Mouse (Mus musculus): ENCODE data around the gene Ttk. TPM values are rescaled to one million over a fixed set of nuclear protein-coding genes. Genes with fewer than 3 reads are reported as not detected.

Gene Ttk
- polyA plus RNA-seq, 1 experiment from 2014 or later = 20.9 TPM

Other genes starting within 250 kb of the Ttk start
- gene Elovl4, start 28.4 kb upstream of the Ttk start, polyA plus RNA-seq (2015; fragmentation: Nextera tagmentation; extraction: Ambion mirVana) = 5.4 and 6.0 TPM in 2 replicates
- 25.9 and 30.7 TPM in 2 replicates for gene Bckdhb, start 90.5 kb downstream of the Ttk start, polyA plus RNA-seq (2015; fragmentation: Nextera tagmentation; extraction: Ambion mirVana)

Measured in intestine, embryonic 16.5 days (tissue).